Mouse (Mus musculus) lung, adult 2 months (tissue): ENCODE data around the gene Scn7a.

Experiments used
- CTCF ChIP-seq: fragments of 200-500 bp; IDR thresholded peaks from 2 replicates; pipeline ENCODE4 v1.5.1; 2011; ENCODE audit warnings: mild to moderate bottlenecking, low read length, control low read depth; ENCODE audit not compliant: insufficient read depth
- POLR2A ChIP-seq: fragments of 200-500 bp; IDR thresholded peaks from 2 replicates; pipeline ENCODE4 v1.6.1; 2011; ENCODE audit warnings: low read depth, mild to moderate bottlenecking, control low read depth, low read length, borderline replicate concordance; ENCODE audit errors: extremely low read depth

DNA sequence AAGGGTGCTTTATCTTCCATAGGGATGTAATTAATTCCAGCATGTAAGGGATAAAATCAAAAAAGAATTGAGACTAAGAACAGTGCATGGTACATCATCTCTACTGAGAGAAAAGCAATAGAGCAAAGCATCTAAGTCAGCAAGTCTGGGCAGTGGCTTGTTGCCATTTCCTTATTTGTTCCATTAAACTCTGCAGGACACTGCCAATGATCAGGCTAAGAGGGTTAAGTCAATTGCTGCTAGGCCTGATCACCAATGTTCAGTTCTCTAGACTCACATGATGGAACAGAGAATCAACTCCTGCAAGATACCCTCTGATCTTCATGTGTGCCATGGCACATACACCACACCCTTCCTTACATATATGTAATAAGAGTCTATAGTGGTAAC is 57.1 kb downstream of the Scn7a start:
- TF ChIP-seq POLR2A (no peak), CTCF (no peak)
